Mouse (Mus musculus): ENCODE results near the gene Ergic2.

GRCm38 (mm10) chr6:148135769-148136382 is 76.3 kb downstream of the Ergic2 start:
- TF ChIP-seq CTCF (IDR thresholded peaks at IDR 0.05; ENCODE audit: control insufficient read depth, insufficient read depth, insufficient replicate concordance, low read depth, low read length), result peak; percentile 97; the same call in 1 of the 2 replicates
- TF ChIP-seq POLR2A (IDR thresholded peaks at IDR 0.05; ENCODE audit: control insufficient read depth, low read depth, low read length), result no peak

Measured in testis, adult 2 months (tissue).